Mouse (Mus musculus) thymus, adult 2 months (tissue): ENCODE data around the gene Vamp3. TPM values are rescaled to one million over a fixed set of nuclear protein-coding genes. Genes with fewer than 3 reads are reported as not detected.

Experiments
- DNase-seq: peaks from one replicate; pipeline ENCODE4 v3.0.0; 2021
- H3K27ac ChIP-seq: fragments of 200-500 bp; 2 replicates; pipeline ENCODE4 v1.5.1; 2012; ENCODE audit warnings: low read length, control low read depth; ENCODE audit not compliant: control insufficient read depth, insufficient read depth
- H3K27me3 ChIP-seq: fragments of 200-500 bp; 2 replicates; pipeline ENCODE4 v1.6.1; 2012; ENCODE audit warnings: mild to moderate bottlenecking, low read length, moderate library complexity, mixed read lengths; ENCODE audit not compliant: control insufficient read depth, insufficient read depth
- H3K36me3 ChIP-seq: fragments of 200-500 bp; 2 replicates; pipeline ENCODE4 v1.6.1; 2012; ENCODE audit warnings: mild to moderate bottlenecking, low read length, moderate library complexity; ENCODE audit not compliant: control insufficient read depth, insufficient read depth
- H3K4me1 ChIP-seq: fragments of 200-500 bp; replicated peaks from 2 replicates; pipeline ENCODE4 v1.6.1; 2012; ENCODE audit warnings: low read length; ENCODE audit not compliant: control insufficient read depth, insufficient read depth
- H3K4me3 ChIP-seq: fragments of 200-500 bp; 2 replicates; pipeline ENCODE4 v1.5.1; 2012; ENCODE audit warnings: mild to moderate bottlenecking, low read length, control low read depth, moderate library complexity; ENCODE audit not compliant: control insufficient read depth, insufficient read depth
- CTCF ChIP-seq: fragments of 200-500 bp; IDR thresholded peaks from 2 replicates; pipeline ENCODE4 v1.5.1; 2012; ENCODE audit warnings: mild to moderate bottlenecking, control low read depth, low read length, moderate library complexity, borderline replicate concordance; ENCODE audit not compliant: control insufficient read depth, poor library complexity, insufficient read depth; ENCODE audit errors: extremely low read depth
- POLR2A ChIP-seq: fragments of 200-500 bp; IDR thresholded peaks from 2 replicates; pipeline ENCODE4 v1.6.1; 2012; ENCODE audit warnings: mild to moderate bottlenecking, low read length, control low read depth, moderate library complexity; ENCODE audit not compliant: control insufficient read depth, poor library complexity, insufficient read depth; ENCODE audit errors: extremely low read depth
- WGBS: fragments of 180-500 bp; shearing (Covaris S2); methylation state at CpG from one replicate; pipeline ENCODE4 v1.1.7; 2018; 5-methylcytosine and 5-hydroxymethylcytosine counted together
- polyA plus RNA-seq: library from polyadenylated mRNA; depleted of rRNA; stranded (reverse); fragments of >200 nt; gene quantifications from 2 replicates; pipeline ENCODE4 v1.2.3, GENCODE M21; 2012; rRNA removed

Gene Vamp3
- polyA plus RNA-seq, 1 experiment = 30.9 TPM

DNA sequence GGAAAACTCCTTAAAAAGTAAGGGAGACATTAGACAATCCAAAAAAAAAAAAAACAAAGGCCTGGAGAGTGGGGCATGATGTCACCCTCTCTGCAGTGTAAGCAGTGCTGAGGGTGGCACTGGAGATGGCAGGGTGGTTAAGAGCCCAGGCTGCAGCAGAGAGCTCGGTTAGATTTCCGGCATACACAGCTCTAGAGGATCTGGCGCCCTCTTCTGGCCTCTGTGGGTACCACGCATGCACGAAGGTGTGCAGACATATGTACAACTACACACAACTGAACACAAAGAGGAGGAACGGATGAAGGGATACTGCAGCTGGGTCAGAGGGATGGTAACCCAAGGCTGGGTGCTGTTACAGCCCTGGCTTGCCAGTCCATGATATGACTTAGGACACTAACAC, 50.8 kb downstream of the Vamp3 start:
- Histone ChIP-seq H3K4me3 (no peak overlapping the region), H3K27me3 (no peaks in the 10 kb centered on the region), H3K36me3 (no peaks in the 10 kb centered on the region), H3K27ac (no peak overlapping the region), H3K4me1 (peaks cover 8% of the 10 kb centered on the region)
- peak; percentile 71 for DNase-seq
- whole genome bisulfite sequencing = 59% methylated on average over 6 of the region's 6 CpGs
- peak; percentile 70; the same call in 1 of the 2 replicates for TF ChIP-seq CTCF
- no peak for TF ChIP-seq POLR2A

DNA sequence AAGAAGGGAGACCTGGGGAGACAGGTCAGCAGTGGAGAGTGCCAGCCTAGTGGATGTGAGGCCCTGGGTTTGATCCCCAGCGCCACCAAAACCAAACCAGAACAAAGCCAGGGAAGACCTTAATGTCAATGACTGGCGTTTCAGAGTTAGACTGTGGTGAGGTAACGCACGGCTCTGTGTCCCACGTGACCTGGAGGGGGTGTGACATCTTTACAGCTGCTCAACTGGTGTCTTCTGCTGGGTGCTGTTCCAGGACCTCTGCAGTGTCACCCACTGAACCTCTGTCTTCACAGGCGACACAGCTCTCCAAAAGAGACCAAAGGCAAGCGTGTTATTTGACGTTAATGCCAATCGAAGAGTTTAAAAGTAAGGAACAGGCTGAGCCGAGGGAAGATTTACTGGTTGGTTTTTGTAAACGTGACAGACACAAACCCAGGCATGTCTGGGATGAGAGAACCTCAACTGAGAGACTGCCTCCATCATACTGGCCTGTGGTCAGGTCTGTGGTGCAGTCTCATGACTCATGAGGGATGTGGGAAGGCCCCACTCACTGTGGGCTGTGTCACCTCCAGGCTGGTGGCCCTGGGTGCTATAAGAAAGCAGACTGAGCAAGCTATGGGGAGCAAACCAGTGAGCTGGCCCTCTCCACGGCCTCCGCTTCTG, 52.0 kb downstream of the Vamp3 start:
- no peak overlapping the region for H3K4me3 ChIP-seq
- no peak for TF ChIP-seq POLR2A
- no peak for TF ChIP-seq CTCF
- no peaks in the 10 kb centered on the region for H3K36me3 ChIP-seq
- peak; percentile 30 for DNase-seq
- 16% methylated on average over 13 of the region's 13 CpGs for WGBS
- H3K4me1 ChIP-seq = peaks cover 8% of the 10 kb centered on the region
- no peak overlapping the region for H3K27ac ChIP-seq
- no peaks in the 10 kb centered on the region for H3K27me3 ChIP-seq

DNA sequence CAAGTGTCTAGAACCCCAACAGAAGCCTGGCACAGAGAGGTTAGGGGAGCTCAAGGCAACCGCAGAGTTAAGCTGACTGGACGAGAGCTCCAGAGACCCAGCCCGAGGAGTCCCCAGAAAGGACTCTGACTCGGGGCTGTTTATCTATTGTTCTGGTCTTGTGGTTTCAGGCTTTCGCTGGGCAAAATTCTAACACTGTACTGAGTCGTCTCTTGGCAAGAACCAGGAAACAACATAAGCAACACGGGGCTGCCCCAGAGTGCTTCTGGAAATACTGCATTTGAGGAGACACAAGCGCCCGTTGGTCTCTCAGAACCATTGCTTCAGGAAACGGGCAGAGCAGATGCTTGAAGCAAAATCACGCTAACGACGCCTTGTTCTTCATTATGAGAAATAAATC, 56.4 kb downstream of the Vamp3 start:
- H3K27ac ChIP-seq = no peak overlapping the region
- no peaks in the 10 kb centered on the region for H3K36me3 ChIP-seq
- TF ChIP-seq CTCF = no peak
- no peak for TF ChIP-seq POLR2A
- H3K27me3 ChIP-seq = no peaks in the 10 kb centered on the region
- no peak for DNase-seq
- H3K4me3 ChIP-seq = no peak overlapping the region
- 10% methylated on average over 13 of the region's 13 CpGs for WGBS
- peaks cover 8% of the 10 kb centered on the region for H3K4me1 ChIP-seq

DNA sequence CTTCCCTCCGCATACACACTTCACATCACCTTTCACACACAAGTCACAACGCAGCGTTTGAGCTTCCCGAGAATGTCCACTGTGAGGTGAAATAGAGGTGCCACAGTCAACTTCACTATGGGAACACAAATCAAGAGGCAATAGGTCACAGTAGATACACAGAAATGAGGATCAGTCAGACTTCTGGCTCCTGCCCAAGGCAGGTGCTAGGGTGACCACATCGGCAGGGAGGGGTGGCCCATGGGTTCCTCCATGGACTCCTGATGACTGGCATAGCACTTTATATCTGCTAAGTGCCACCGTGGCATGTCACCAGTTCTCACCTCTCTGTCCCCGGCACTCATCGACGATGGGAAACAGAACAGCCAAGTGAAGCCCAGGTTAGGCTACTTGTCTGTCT, 59.1 kb downstream of the Vamp3 start:
- Histone ChIP-seq H3K27ac (no peak overlapping the region), H3K36me3 (no peaks in the 10 kb centered on the region), H3K4me3 (no peak overlapping the region), H3K27me3 (no peaks in the 10 kb centered on the region), H3K4me1 (no peaks in the 10 kb centered on the region)
- DNase-seq = no peak
- TF ChIP-seq CTCF = no peak
- no peak for TF ChIP-seq POLR2A
- 84% methylated on average over 9 of the region's 9 CpGs for WGBS

Other genes starting within 250 kb of the Vamp3 start
- 12.4 and 17.2 TPM in 2 replicates for gene Errfi1, start 204.0 kb downstream of the Vamp3 start, polyA plus RNA-seq
- gene Park7, start 143.5 kb downstream of the Vamp3 start, polyA plus RNA-seq = 128 and 138 TPM in 2 replicates
- 13.4 and 13.5 TPM in 2 replicates for gene Tnfrsf9, start 143.4 kb downstream of the Vamp3 start, polyA plus RNA-seq
- gene Uts2, start 60.9 kb downstream of the Vamp3 start, polyA plus RNA-seq = 0.32 TPM in 1 of 2 replicates, not detected in the other
- 5.0 and 5.4 TPM in 2 replicates for gene Per3, start 13.3 kb downstream of the Vamp3 start, polyA plus RNA-seq
- gene Gm13090, start 31.6 kb upstream of the Vamp3 start, polyA plus RNA-seq = not detected in 2 replicates